ENCODE assay signal across 11 mouse cellular contexts in genomic region chr4:57725569-57725968, GRCm38 (mm10).
"Had no signal": no experiment of that assay in that cellular context is flagged by ENCODE, and none has a peak within 500 bp of the region (broad histone marks: within the 10 kb centered on the region; RNA-seq: fewer than 3 reads in every experiment).

No protein-coding gene starts in this region.

- H3K27me3 ChIP-seq: limb, embryonic 13.5 days had no signal

- H3K36me3 ChIP-seq: limb, embryonic 13.5 days; midbrain, embryonic 12.5 days had no signal

- H3K9me3 ChIP-seq: limb, embryonic 13.5 days; midbrain, embryonic 12.5 days had no signal

- DNase-seq: kidney, postnatal 36 days; layer of hippocampus, adult 9-11 months; layer of hippocampus, postnatal 36 days; lung, adult 18-20 months; right cerebral cortex, postnatal 14 days; thymus, postnatal 36 days had no signal

- H3K9ac ChIP-seq: limb, embryonic 13.5 days; liver, embryonic 14.5 days; midbrain, embryonic 12.5 days had no signal

- H3K4me2 ChIP-seq: limb, embryonic 13.5 days; midbrain, embryonic 12.5 days had no signal

- ATAC-seq: midbrain, embryonic 16.5 days had no signal

- H3K4me3 ChIP-seq: limb, embryonic 13.5 days; midbrain, embryonic 12.5 days had no signal

- H3K27ac ChIP-seq: kidney, postnatal 0 days; limb, embryonic 13.5 days; liver, embryonic 14.5 days; midbrain, embryonic 12.5 days had no signal
